Mouse (Mus musculus): Measurements from ENCODE around the gene Rbm20. TPM values are rescaled to one million over a fixed set of nuclear protein-coding genes. Genes with fewer than 3 reads are reported as not detected.

Gene Rbm20
- polyA plus RNA-seq, 1 experiment, result 3.1 TPM

DNA sequence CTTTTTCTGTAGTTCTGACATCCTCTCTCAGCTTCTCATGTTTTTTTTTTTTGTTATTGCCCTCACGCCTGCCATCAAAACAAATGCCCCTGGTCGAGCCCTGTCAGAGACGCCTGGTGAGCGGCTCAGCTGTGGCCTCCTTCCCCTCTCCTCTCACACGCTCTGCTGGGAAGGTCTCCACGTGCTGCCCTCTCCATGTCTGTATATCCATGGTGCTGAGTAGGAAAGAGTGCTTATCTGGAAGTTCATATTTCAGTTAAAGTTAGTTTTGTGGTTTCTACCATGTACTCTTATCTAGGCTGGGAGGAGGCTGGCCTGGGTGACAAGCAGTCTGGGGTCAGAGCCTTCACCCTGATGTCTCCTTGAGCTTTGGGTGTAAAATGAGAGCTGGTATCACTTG lies 142.2 kb downstream of the Rbm20 start:
- no peak for TF ChIP-seq POLR2A (IDR thresholded peaks at IDR 0.05; ENCODE audit: borderline replicate concordance, insufficient read depth, low read length)
- TF ChIP-seq CTCF (IDR thresholded peaks at IDR 0.05; ENCODE audit: borderline replicate concordance, insufficient read depth, low read depth, low read length), result no peak
- 70% methylated on average over 6 of the region's 6 CpGs for WGBS
- Histone ChIP-seq H3K4me1 (ENCODE audit: control insufficient read depth, insufficient read depth, low read length) (no peaks in the 10 kb centered on the region), H3K27me3 (ENCODE audit: control insufficient read depth, insufficient read depth, low read length) (no peaks in the 10 kb centered on the region), H3K27ac (ENCODE audit: insufficient read depth, low read length) (no peak overlapping the region), H3K4me3 (replicated peaks; ENCODE audit: insufficient read depth, low read depth, low read length) (no peak overlapping the region)
- no peak for DNase-seq

DNA sequence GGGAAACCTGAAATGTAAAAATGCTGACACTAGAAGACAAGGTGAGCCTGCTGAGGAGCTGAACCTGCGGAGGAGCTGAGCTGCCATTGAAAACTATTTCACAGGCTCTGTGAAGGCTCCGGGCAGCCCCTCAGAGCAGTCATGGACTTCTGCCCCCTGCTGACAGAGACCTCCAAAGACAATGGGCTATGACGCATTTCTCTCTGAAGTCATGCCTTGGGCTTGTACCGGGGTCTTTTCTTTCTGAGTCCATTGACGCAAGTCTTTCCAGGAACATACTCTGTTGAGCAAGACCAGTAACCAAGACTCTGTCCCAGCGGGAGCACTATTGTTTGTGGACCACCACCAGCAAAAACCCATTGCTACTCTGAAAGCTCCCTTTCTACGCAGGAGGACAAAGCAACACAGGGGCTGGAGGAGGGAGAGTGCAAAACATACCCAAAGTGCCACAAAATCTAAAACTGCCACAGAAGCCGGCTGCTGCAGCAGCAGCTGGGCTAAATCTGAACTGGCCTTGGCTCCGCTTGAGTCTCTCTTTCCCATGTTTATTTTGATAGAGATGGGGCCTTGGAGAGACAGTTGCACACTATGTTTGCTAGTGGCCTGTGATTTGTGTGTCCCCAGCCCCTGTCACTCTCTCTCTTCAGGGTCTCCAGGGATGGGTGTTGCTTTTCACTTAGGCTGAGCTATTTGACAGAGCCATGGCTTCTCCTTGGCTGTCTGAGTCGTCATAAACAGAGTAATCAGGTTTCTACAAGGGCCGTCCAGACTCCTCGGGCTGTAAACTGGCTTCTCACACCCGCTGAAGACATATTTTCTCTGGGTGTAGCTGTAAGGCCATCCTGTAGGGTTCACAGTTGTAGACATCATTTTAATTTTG lies 144.4 kb downstream of the Rbm20 start:
- 53% methylated on average over 13 of the region's 13 CpGs for WGBS
- Histone ChIP-seq H3K4me1 (ENCODE audit: control insufficient read depth, insufficient read depth, low read length) (no peaks in the 10 kb centered on the region), H3K27ac (ENCODE audit: insufficient read depth, low read length) (no peak overlapping the region), H3K27me3 (ENCODE audit: control insufficient read depth, insufficient read depth, low read length) (no peaks in the 10 kb centered on the region), H3K4me3 (replicated peaks; ENCODE audit: insufficient read depth, low read depth, low read length) (no peak overlapping the region)
- TF ChIP-seq CTCF (IDR thresholded peaks at IDR 0.05; ENCODE audit: borderline replicate concordance, insufficient read depth, low read depth, low read length) (no peak), POLR2A (IDR thresholded peaks at IDR 0.05; ENCODE audit: borderline replicate concordance, insufficient read depth, low read length) (no peak)
- no peak for DNase-seq

DNA sequence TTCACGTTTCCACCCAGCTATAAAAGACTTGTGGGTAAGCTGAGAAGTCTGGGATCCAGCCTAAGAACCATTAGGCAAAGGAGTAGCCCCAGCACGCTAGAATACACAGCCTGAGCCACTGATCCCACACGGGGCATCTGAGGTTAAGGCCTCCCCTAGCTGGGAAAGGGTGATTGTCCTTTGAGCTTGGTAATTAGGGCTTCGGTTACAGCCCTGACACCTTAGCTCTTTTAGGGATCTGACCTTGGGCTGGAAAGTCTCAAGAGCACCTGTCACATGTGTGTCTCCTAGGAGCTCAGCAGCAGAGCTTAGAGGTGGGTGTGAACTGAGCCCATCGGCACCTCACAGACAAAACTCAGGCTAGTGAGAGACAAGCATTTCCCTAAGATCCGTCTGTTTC lies 146.7 kb downstream of the Rbm20 start:
- Histone ChIP-seq H3K27ac (ENCODE audit: insufficient read depth, low read length) (no peak overlapping the region), H3K4me1 (ENCODE audit: control insufficient read depth, insufficient read depth, low read length) (no peaks in the 10 kb centered on the region), H3K4me3 (replicated peaks; ENCODE audit: insufficient read depth, low read depth, low read length) (no peak overlapping the region), H3K27me3 (ENCODE audit: control insufficient read depth, insufficient read depth, low read length) (no peaks in the 10 kb centered on the region)
- no peak for DNase-seq
- no peak for TF ChIP-seq CTCF (IDR thresholded peaks at IDR 0.05; ENCODE audit: borderline replicate concordance, insufficient read depth, low read depth, low read length)
- TF ChIP-seq POLR2A (IDR thresholded peaks at IDR 0.05; ENCODE audit: borderline replicate concordance, insufficient read depth, low read length), result no peak
- 70% methylated on average over 6 of the region's 6 CpGs for WGBS

DNA sequence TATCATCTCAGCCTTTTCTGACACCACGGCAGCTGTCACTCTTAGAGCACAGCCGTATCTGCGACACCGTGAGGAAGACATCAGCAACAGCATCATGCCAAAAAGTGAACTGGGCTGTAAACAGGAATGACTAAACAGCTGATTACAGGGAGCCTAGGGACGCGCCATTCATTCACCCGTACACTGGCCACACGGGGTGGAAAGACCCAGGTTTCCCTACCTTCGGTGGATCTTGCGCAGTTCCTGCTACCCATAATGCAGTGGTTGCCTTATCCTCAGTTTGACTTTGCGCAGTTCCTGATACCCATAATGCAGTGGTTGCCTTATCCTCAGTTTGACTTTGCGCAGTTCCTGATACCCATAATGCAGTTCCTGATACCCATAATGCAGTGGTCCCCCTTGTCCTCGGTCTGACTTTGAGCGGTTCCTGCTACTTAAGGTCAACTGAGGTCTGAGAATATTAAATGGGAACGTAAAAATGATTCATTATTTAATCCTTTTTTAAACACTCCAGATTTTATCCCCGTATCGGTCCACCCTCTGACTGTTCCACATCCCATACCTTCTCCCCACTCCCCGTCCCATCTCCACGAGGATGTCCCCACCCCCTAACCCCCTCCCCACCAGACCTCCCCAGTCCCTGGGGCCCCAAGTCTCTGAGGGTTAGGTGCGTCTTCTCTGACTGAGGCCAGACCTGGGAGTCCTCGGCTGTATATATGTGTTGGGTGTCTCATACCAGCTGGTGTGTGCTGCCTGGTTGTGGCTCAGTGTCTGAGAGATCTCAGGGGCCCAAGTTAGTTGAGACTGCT lies 148.0 kb downstream of the Rbm20 start:
- TF ChIP-seq POLR2A (IDR thresholded peaks at IDR 0.05; ENCODE audit: borderline replicate concordance, insufficient read depth, low read length) (peak; percentile 38; the same call in 1 of the 2 replicates), CTCF (IDR thresholded peaks at IDR 0.05; ENCODE audit: borderline replicate concordance, insufficient read depth, low read depth, low read length) (no peak)
- peak overlapping the region; percentile 100 for H3K4me3 ChIP-seq (replicated peaks; ENCODE audit: insufficient read depth, low read depth, low read length)
- WGBS, result 56% methylated on average over 21 of the region's 21 CpGs
- DNase-seq, result peak; percentile 66 to 77
- no peaks in the 10 kb centered on the region for H3K4me1 ChIP-seq (ENCODE audit: control insufficient read depth, insufficient read depth, low read length)
- H3K27ac ChIP-seq (ENCODE audit: insufficient read depth, low read length), result peak overlapping the region; percentile 81; the same call in 1 of the 2 replicates
- no peaks in the 10 kb centered on the region for H3K27me3 ChIP-seq (ENCODE audit: control insufficient read depth, insufficient read depth, low read length)

DNA sequence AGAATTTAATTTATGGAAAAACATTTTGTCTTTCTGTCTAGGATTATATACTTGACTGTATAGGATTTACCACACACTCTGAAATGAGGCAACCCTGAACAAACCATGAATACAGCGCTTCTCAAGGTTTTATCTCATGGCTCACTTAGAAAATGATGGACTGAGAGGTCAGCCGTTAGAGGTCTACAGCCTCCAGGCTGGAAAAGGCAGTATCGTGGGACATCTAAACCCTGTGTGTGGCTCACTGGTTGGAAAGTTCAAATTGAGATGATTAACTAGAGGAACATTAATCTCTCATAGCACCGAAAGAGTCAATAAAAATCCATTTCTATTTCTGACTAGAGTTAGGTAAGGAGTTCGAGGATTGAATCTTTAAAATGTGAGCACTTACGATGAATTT lies 152.9 kb downstream of the Rbm20 start:
- Histone ChIP-seq H3K4me3 (replicated peaks; ENCODE audit: insufficient read depth, low read depth, low read length) (no peak overlapping the region), H3K4me1 (ENCODE audit: control insufficient read depth, insufficient read depth, low read length) (no peaks in the 10 kb centered on the region), H3K27me3 (ENCODE audit: control insufficient read depth, insufficient read depth, low read length) (no peaks in the 10 kb centered on the region), H3K27ac (ENCODE audit: insufficient read depth, low read length) (no peak overlapping the region)
- DNase-seq, result no peak
- TF ChIP-seq POLR2A (IDR thresholded peaks at IDR 0.05; ENCODE audit: borderline replicate concordance, insufficient read depth, low read length) (no peak), CTCF (IDR thresholded peaks at IDR 0.05; ENCODE audit: borderline replicate concordance, insufficient read depth, low read depth, low read length) (no peak)
- WGBS, result 77% methylated on average over 6 of the region's 6 CpGs

DNA sequence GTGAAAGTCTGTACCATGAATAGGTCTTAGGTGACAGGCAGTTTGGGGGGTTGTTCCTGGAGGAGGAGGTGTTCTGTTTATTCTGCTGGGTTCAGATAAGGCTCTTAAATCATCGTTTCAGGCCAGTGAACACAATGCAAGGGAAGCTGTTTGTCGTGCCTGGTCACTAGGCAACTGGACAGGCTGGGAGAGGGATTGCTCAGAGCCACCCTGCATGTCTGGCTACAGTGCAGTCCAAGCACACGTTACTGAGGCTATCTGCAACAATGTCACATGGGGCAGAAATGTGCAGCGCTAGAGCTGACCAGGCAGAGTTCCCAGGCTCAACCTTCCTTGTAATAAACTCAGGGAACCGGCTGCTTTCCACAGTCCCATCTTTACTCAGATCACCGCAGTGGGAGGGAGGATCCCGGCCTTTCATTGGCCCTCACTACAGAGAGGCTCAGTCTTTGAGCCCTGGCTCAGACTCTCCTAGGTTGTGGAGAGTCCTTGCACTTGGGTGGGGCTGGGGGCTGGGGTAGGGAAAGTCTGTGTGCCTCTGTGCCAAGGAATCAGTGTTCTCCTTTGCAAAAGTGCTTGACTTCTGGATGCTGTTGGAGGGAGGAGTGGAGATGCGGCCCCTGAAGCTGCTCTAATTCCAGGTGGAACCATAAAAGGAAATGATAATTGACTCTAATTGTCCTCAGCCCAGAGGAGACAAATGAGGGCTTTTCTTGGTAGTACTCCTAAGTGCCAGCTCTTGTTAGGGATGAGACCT lies 153.5 kb downstream of the Rbm20 start:
- Histone ChIP-seq H3K4me1 (ENCODE audit: control insufficient read depth, insufficient read depth, low read length) (no peaks in the 10 kb centered on the region), H3K4me3 (replicated peaks; ENCODE audit: insufficient read depth, low read depth, low read length) (no peak overlapping the region), H3K27ac (ENCODE audit: insufficient read depth, low read length) (no peak overlapping the region), H3K27me3 (ENCODE audit: control insufficient read depth, insufficient read depth, low read length) (no peaks in the 10 kb centered on the region)
- WGBS, result 18% methylated on average over 8 of the region's 8 CpGs
- no peak for DNase-seq
- TF ChIP-seq CTCF (IDR thresholded peaks at IDR 0.05; ENCODE audit: borderline replicate concordance, insufficient read depth, low read depth, low read length), result no peak
- no peak for TF ChIP-seq POLR2A (IDR thresholded peaks at IDR 0.05; ENCODE audit: borderline replicate concordance, insufficient read depth, low read length)

DNA sequence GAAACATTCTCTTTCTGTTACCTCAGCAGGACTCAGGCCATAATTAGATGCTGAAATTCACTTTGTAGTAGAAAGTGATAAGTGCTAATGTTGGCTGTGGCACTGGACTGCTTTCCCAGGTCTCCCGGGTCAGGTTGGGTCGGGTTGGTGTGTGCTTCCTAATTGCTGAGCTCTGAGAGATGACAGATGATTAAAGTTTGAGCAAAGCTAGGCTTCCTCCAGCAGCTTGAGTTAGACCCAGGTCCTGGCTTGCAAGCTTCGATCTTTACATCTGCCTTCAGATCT lies 154.0 kb downstream of the Rbm20 start:
- H3K27ac ChIP-seq (ENCODE audit: insufficient read depth, low read length), result no peak overlapping the region

More for the DNA sequence above, 154.0 kb downstream of the Rbm20 start:
- H3K4me3 ChIP-seq (replicated peaks; ENCODE audit: insufficient read depth, low read depth, low read length), result no peak overlapping the region
- H3K4me1 ChIP-seq (ENCODE audit: control insufficient read depth, insufficient read depth, low read length), result no peaks in the 10 kb centered on the region
- 50% methylated on average over 3 of the region's 3 CpGs for WGBS
- TF ChIP-seq CTCF (IDR thresholded peaks at IDR 0.05; ENCODE audit: borderline replicate concordance, insufficient read depth, low read depth, low read length), result no peak
- TF ChIP-seq POLR2A (IDR thresholded peaks at IDR 0.05; ENCODE audit: borderline replicate concordance, insufficient read depth, low read length), result no peak
- no peak for DNase-seq
- no peaks in the 10 kb centered on the region for H3K27me3 ChIP-seq (ENCODE audit: control insufficient read depth, insufficient read depth, low read length)
